Mouse (Mus musculus) kidney, embryonic 14.5 days (tissue): Measurements from ENCODE around the gene Olfr49. TPM values are rescaled to one million over a fixed set of nuclear protein-coding genes. Genes with fewer than 3 reads are reported as not detected.

Experiments used
- ATAC-seq: fragments of 200-750 bp; cut with Nextera tagmentation; 2 replicates; pipeline ENCODE4 v1.8.0; 2017; ENCODE audit warnings: moderate number of reproducible peaks, mild to moderate bottlenecking, moderate TSS enrichment, moderate library complexity; ENCODE audit not compliant: low FRiP score, low TSS enrichment
- H3K27ac ChIP-seq: fragments of 300-500 bp; sonication (generic); 2 replicates; pipeline ENCODE4 v1.5.1; 2014; ENCODE audit warnings: low read depth, mild to moderate bottlenecking, low read length, moderate library complexity, mixed read lengths
- H3K27me3 ChIP-seq: fragments of 300-500 bp; sonication (generic); 2 replicates; pipeline ENCODE4 v1.6.1; 2014; ENCODE audit warnings: mild to moderate bottlenecking, low read length; ENCODE audit not compliant: control insufficient read depth, insufficient read depth
- H3K36me3 ChIP-seq: fragments of 300-500 bp; sonication (generic); 2 replicates; pipeline ENCODE4 v1.6.1; 2014; ENCODE audit warnings: low read length, mixed read lengths; ENCODE audit not compliant: control insufficient read depth, insufficient read depth
- H3K4me1 ChIP-seq: fragments of 300-500 bp; sonication (generic); 2 replicates; pipeline ENCODE4 v1.6.1; 2014; ENCODE audit warnings: low read length, mixed read lengths; ENCODE audit not compliant: control insufficient read depth, insufficient read depth
- H3K4me2 ChIP-seq: fragments of 300-500 bp; sonication (generic); replicated peaks from 2 replicates; pipeline ENCODE4 v1.6.1; 2014; ENCODE audit warnings: low read depth, mild to moderate bottlenecking, low read length
- H3K4me3 ChIP-seq: fragments of 300-500 bp; sonication (generic); 2 replicates; pipeline ENCODE4 v1.5.1; 2014; ENCODE audit warnings: mild to moderate bottlenecking, low read length
- H3K9ac ChIP-seq: fragments of 300-500 bp; sonication (generic); 2 replicates; pipeline ENCODE4 v1.6.1; 2014; ENCODE audit warnings: low read depth, mild to moderate bottlenecking, low read length, moderate library complexity
- H3K9me3 ChIP-seq: fragments of 300-500 bp; sonication (generic); 2 replicates; pipeline ENCODE4 v1.6.1; 2016; ENCODE audit warnings: low read length; ENCODE audit not compliant: control insufficient read depth
- WGBS: fragments of 180-500 bp; shearing (Covaris S2); extraction: QIAGEN DNeasy Blood & Tissue Kit; methylation state at CpG from one replicate; pipeline ENCODE4 v1.1.7; 2014; 5-methylcytosine and 5-hydroxymethylcytosine counted together
- polyA plus RNA-seq: library from polyadenylated mRNA; unstranded; fragments of >200 nt; fragmentation: Nextera tagmentation; extraction: Ambion mirVana; gene quantifications from 2 replicates; pipeline ENCODE4 v1.2.1, GENCODE M21; 2014

The Olfr49 gene
- not detected in 2 replicates for polyA plus RNA-seq

GRCm38 (mm10) chr14:54284839-54285238, at the start of gene Olfr49:
Olfr49 (minus strand) TSS chr14:54284939.
- Histone ChIP-seq H3K4me3 (no peak within 1 kb of the TSS), H3K36me3 (no peaks in the 10 kb centered on the region), H3K9me3 (no peaks in the 10 kb centered on the region), H3K27ac (no peak within 1 kb of the TSS), H3K27me3 (no peaks in the 10 kb centered on the region), H3K9ac (no peak within 1 kb of the TSS), H3K4me2 (no peak within 1 kb of the TSS), H3K4me1 (no peaks in the 10 kb centered on the region)
- WGBS, result 86% methylated on average over 1 of the region's 1 CpGs
- no peak for ATAC-seq

- Histone ChIP-seq H3K4me3 (no peak overlapping the region), H3K4me1 (0 out of 2 replicates have a peak, but pooled peaks cover 2% of the 10 kb centered on the region), H3K4me2 (no peak overlapping the region), H3K9ac (no peak overlapping the region), H3K9me3 (no peaks in the 10 kb centered on the region), H3K27ac (no peak overlapping the region), H3K36me3 (no peaks in the 10 kb centered on the region), H3K27me3 (no peaks in the 10 kb centered on the region)
- ATAC-seq, result no peak
- WGBS, result 67% methylated on average over 8 of the region's 8 CpGs
Observed at GRCm38 (mm10) chr14:54333452-54334189, 48.9 kb upstream of the Olfr49 start.

GRCm38 (mm10) chr14:54332176-54333074, 47.7 kb upstream of the Olfr49 start:
- WGBS, result 80% methylated on average over 5 of the region's 5 CpGs
- H3K27ac ChIP-seq, result no peak overlapping the region

GRCm38 (mm10) chr14:54331178-54331577, 46.4 kb upstream of the Olfr49 start:
- Histone ChIP-seq H3K4me2 (no peak overlapping the region), H3K27me3 (no peaks in the 10 kb centered on the region), H3K27ac (no peak overlapping the region), H3K4me3 (no peak overlapping the region), H3K9ac (no peak overlapping the region), H3K9me3 (no peaks in the 10 kb centered on the region), H3K4me1 (0 out of 2 replicates have a peak, but pooled peaks cover 2% of the 10 kb centered on the region), H3K36me3 (no peaks in the 10 kb centered on the region)
- no peak for ATAC-seq
- WGBS, result 93% methylated on average over 1 of the region's 1 CpGs

More at GRCm38 (mm10) chr14:54332176-54333074, 47.7 kb upstream of the Olfr49 start:
- Histone ChIP-seq H3K9ac (no peak overlapping the region), H3K4me2 (no peak overlapping the region), H3K4me3 (no peak overlapping the region), H3K36me3 (no peaks in the 10 kb centered on the region), H3K4me1 (0 out of 2 replicates have a peak, but pooled peaks cover 2% of the 10 kb centered on the region), H3K9me3 (no peaks in the 10 kb centered on the region), H3K27me3 (no peaks in the 10 kb centered on the region)
- ATAC-seq, result no peak

- Histone ChIP-seq H3K27me3 (no peaks in the 10 kb centered on the region), H3K36me3 (no peaks in the 10 kb centered on the region), H3K9ac (no peak overlapping the region), H3K4me1 (0 out of 2 replicates have a peak, but pooled peaks cover 2% of the 10 kb centered on the region), H3K4me3 (no peak overlapping the region), H3K9me3 (no peaks in the 10 kb centered on the region), H3K27ac (no peak overlapping the region), H3K4me2 (0 out of 2 replicates have a peak overlapping the region, but pooled peaks have one; percentile 1)
- no peak for ATAC-seq
- 49% methylated on average over 9 of the region's 9 CpGs for WGBS
Observed at GRCm38 (mm10) chr14:54329201-54329600, 44.5 kb upstream of the Olfr49 start.

GRCm38 (mm10) chr14:54328548-54328947, 43.8 kb upstream of the Olfr49 start:
- Histone ChIP-seq H3K4me2 (no peak overlapping the region), H3K27me3 (no peaks in the 10 kb centered on the region), H3K9me3 (no peaks in the 10 kb centered on the region), H3K36me3 (no peaks in the 10 kb centered on the region), H3K9ac (no peak overlapping the region), H3K4me3 (no peak overlapping the region), H3K4me1 (0 out of 2 replicates have a peak, but pooled peaks cover under 1% of the 10 kb centered on the region), H3K27ac (no peak overlapping the region)
- WGBS, result 93% methylated on average over 2 of the region's 2 CpGs
- ATAC-seq, result no peak

GRCm38 (mm10) chr14:54324486-54324885, 39.7 kb upstream of the Olfr49 start:
- Histone ChIP-seq H3K9ac (no peak overlapping the region), H3K9me3 (peaks cover 4% of the 10 kb centered on the region; the same call in 1 of the 2 replicates), H3K4me2 (no peak overlapping the region), H3K27me3 (no peaks in the 10 kb centered on the region), H3K27ac (no peak overlapping the region), H3K4me1 (no peaks in the 10 kb centered on the region), H3K36me3 (no peaks in the 10 kb centered on the region), H3K4me3 (no peak overlapping the region)
- ATAC-seq, result peak; percentile 28; the same call in 1 of the 2 replicates
- WGBS, result 55% methylated on average over 5 of the region's 5 CpGs

GRCm38 (mm10) chr14:54321556-54322376, 37.0 kb upstream of the Olfr49 start:
- H3K9me3 ChIP-seq, result peaks cover 8% of the 10 kb centered on the region; the same call in 1 of the 2 replicates
- no peak overlapping the region for H3K27ac ChIP-seq
- WGBS, result 72% methylated on average over 18 of the region's 18 CpGs

More at GRCm38 (mm10) chr14:54321556-54322376, 37.0 kb upstream of the Olfr49 start:
- Histone ChIP-seq H3K4me1 (no peaks in the 10 kb centered on the region), H3K9ac (no peak overlapping the region), H3K4me2 (no peak overlapping the region), H3K4me3 (no peak overlapping the region), H3K27me3 (no peaks in the 10 kb centered on the region), H3K36me3 (no peaks in the 10 kb centered on the region)
- ATAC-seq, result no peak
